Mouse (Mus musculus) heart, embryonic 15.5 days (tissue): ENCODE data around the gene Slc44a3. TPM values are rescaled to one million over a fixed set of nuclear protein-coding genes. Genes with fewer than 3 reads are reported as not detected.

ENCODE experiments used
- ATAC-seq: fragments of 200-750 bp; cut with Nextera tagmentation; replicated peaks from 2 replicates; pipeline ENCODE4 v1.8.0; 2017; ENCODE audit warnings: low read depth, moderate TSS enrichment; ENCODE audit not compliant: insufficient number of reproducible peaks, insufficient read depth, low FRiP score
- H3K27ac ChIP-seq: fragments of 300-500 bp; sonication (generic); 2 replicates; pipeline ENCODE4 v1.5.1; 2015; ENCODE audit warnings: mild to moderate bottlenecking, inconsistent platforms
- H3K27me3 ChIP-seq: fragments of 300-500 bp; sonication (generic); 2 replicates; pipeline ENCODE4 v1.6.1; 2015; ENCODE audit warnings: inconsistent platforms
- H3K36me3 ChIP-seq: fragments of 300-500 bp; sonication (generic); 2 replicates; pipeline ENCODE4 v1.6.1; 2015; ENCODE audit warnings: mild to moderate bottlenecking, inconsistent platforms
- H3K4me1 ChIP-seq: fragments of 300-500 bp; sonication (generic); replicated peaks from 2 replicates; pipeline ENCODE4 v1.6.1; 2015; ENCODE audit warnings: inconsistent platforms
- H3K4me2 ChIP-seq: fragments of 300-500 bp; sonication (generic); 2 replicates; pipeline ENCODE4 v1.6.1; 2015; ENCODE audit warnings: inconsistent platforms, mild to moderate bottlenecking, moderate library complexity
- H3K4me3 ChIP-seq: fragments of 300-500 bp; sonication (generic); 2 replicates; pipeline ENCODE4 v1.5.1; 2015; ENCODE audit warnings: mild to moderate bottlenecking, inconsistent platforms
- H3K9ac ChIP-seq: fragments of 300-500 bp; sonication (generic); 2 replicates; pipeline ENCODE4 v1.6.1; 2015; ENCODE audit warnings: mild to moderate bottlenecking, inconsistent platforms
- H3K9me3 ChIP-seq: fragments of 300-500 bp; sonication (generic); replicated peaks from 2 replicates; pipeline ENCODE4 v1.6.1; 2016; ENCODE audit warnings: inconsistent platforms
- WGBS: fragments of 180-500 bp; shearing (Covaris S2); methylation state at CpG from one replicate; pipeline ENCODE4 v1.1.7; 2015; ENCODE audit warnings: mixed read lengths; 5-methylcytosine and 5-hydroxymethylcytosine counted together
- polyA plus RNA-seq: library from polyadenylated mRNA; unstranded; fragments of >200 nt; fragmentation: Nextera tagmentation; extraction: Ambion mirVana; gene quantifications from 2 replicates; pipeline ENCODE4 v1.2.1, GENCODE M21; 2015

The Slc44a3 gene
- polyA plus RNA-seq, 1 experiment from 2014 or later, result 0.94 TPM

GRCm38 (mm10) chr3:121435296-121435695 lies 96.9 kb downstream of the Slc44a3 start:
- WGBS, result 59% methylated on average over 5 of the region's 5 CpGs
- H3K4me1 ChIP-seq, result peaks cover 91% of the 10 kb centered on the region

GRCm38 (mm10) chr3:121433968-121434533 lies 98.2 kb downstream of the Slc44a3 start:
- Histone ChIP-seq H3K27me3 (no peaks in the 10 kb centered on the region), H3K36me3 (no peaks in the 10 kb centered on the region), H3K4me2 (peak overlapping the region; percentile 26; the same call in 1 of the 2 replicates), H3K27ac (peak overlapping the region; percentile 59), H3K4me1 (peaks cover 91% of the 10 kb centered on the region), H3K4me3 (peak overlapping the region; percentile 2; the same call in 1 of the 2 replicates), H3K9me3 (no peaks in the 10 kb centered on the region), H3K9ac (no peak overlapping the region)
- 0 out of 2 replicates have a peak, but pooled peaks have one; percentile 28 for ATAC-seq
- WGBS, result 42% methylated on average over 8 of the region's 8 CpGs

More at GRCm38 (mm10) chr3:121435296-121435695, 96.9 kb downstream of the Slc44a3 start:
- no peaks in the 10 kb centered on the region for H3K9me3 ChIP-seq
- no peak overlapping the region for H3K4me2 ChIP-seq
- H3K27ac ChIP-seq, result peak overlapping the region; percentile 59; the same call in 1 of the 2 replicates
- H3K4me3 ChIP-seq, result no peak overlapping the region
- no peaks in the 10 kb centered on the region for H3K36me3 ChIP-seq
- H3K27me3 ChIP-seq, result no peaks in the 10 kb centered on the region
- H3K9ac ChIP-seq, result no peak overlapping the region
- ATAC-seq, result no peak

- Histone ChIP-seq H3K9ac (no peak overlapping the region), H3K9me3 (no peaks in the 10 kb centered on the region), H3K36me3 (no peaks in the 10 kb centered on the region), H3K27ac (peak overlapping the region; percentile 59), H3K4me2 (0 out of 2 replicates have a peak overlapping the region, but pooled peaks have one; percentile 26), H3K27me3 (no peaks in the 10 kb centered on the region), H3K4me3 (no peak overlapping the region), H3K4me1 (peaks cover 91% of the 10 kb centered on the region)
- ATAC-seq, result no peak
- WGBS, result 64% methylated on average over 6 of the region's 6 CpGs
These were observed 98.8 kb downstream of the Slc44a3 start for GRCm38 (mm10) chr3:121433359-121433758.

GRCm38 (mm10) chr3:121430289-121430936 lies 101.8 kb downstream of the Slc44a3 start:
- H3K9ac ChIP-seq, result no peak overlapping the region
- peak overlapping the region; percentile 56 for H3K27ac ChIP-seq
- H3K36me3 ChIP-seq, result no peaks in the 10 kb centered on the region
- no peaks in the 10 kb centered on the region for H3K27me3 ChIP-seq
- 43% methylated on average over 7 of the region's 7 CpGs for WGBS
- no peak for ATAC-seq
- H3K4me1 ChIP-seq, result peaks cover 69% of the 10 kb centered on the region
- H3K4me3 ChIP-seq, result no peak overlapping the region
- H3K9me3 ChIP-seq, result no peaks in the 10 kb centered on the region
- peak overlapping the region; percentile 86 for H3K4me2 ChIP-seq

- WGBS, result 47% methylated on average over 3 of the region's 3 CpGs
- Histone ChIP-seq H3K4me2 (peak overlapping the region; percentile 86), H3K9me3 (no peaks in the 10 kb centered on the region), H3K36me3 (no peaks in the 10 kb centered on the region), H3K27me3 (no peaks in the 10 kb centered on the region), H3K4me1 (peaks cover 63% of the 10 kb centered on the region), H3K4me3 (peak overlapping the region; percentile 94), H3K27ac (peak overlapping the region; percentile 17; the same call in 1 of the 2 replicates), H3K9ac (no peak overlapping the region)
- no peak for ATAC-seq
These were observed 102.7 kb downstream of the Slc44a3 start for GRCm38 (mm10) chr3:121429469-121429868.

GRCm38 (mm10) chr3:121428696-121429259 lies 103.4 kb downstream of the Slc44a3 start:
- no peak for ATAC-seq
- no peaks in the 10 kb centered on the region for H3K9me3 ChIP-seq
- WGBS, result 42% methylated on average over 11 of the region's 11 CpGs
- peak overlapping the region; percentile 94 for H3K4me3 ChIP-seq
- peaks cover 56% of the 10 kb centered on the region for H3K4me1 ChIP-seq
- peak overlapping the region; percentile 99 for H3K27ac ChIP-seq
- H3K9ac ChIP-seq, result peak overlapping the region; percentile 99; the same call in 1 of the 2 replicates
- H3K27me3 ChIP-seq, result no peaks in the 10 kb centered on the region
- peak overlapping the region; percentile 86 for H3K4me2 ChIP-seq
- H3K36me3 ChIP-seq, result no peaks in the 10 kb centered on the region

- no peak for ATAC-seq
- H3K9me3 ChIP-seq, result no peaks in the 10 kb centered on the region
- peak overlapping the region; percentile 99 for H3K9ac ChIP-seq
- 6% methylated on average over 8 of the region's 8 CpGs for WGBS
- H3K27me3 ChIP-seq, result no peaks in the 10 kb centered on the region
- peak overlapping the region; percentile 94 for H3K4me3 ChIP-seq
- H3K36me3 ChIP-seq, result no peaks in the 10 kb centered on the region
- H3K4me1 ChIP-seq, result peaks cover 51% of the 10 kb centered on the region
- H3K27ac ChIP-seq, result peak overlapping the region; percentile 99
- H3K4me2 ChIP-seq, result peak overlapping the region; percentile 86
These were observed 104.0 kb downstream of the Slc44a3 start for GRCm38 (mm10) chr3:121428230-121428629.

- Histone ChIP-seq H3K27me3 (no peaks in the 10 kb centered on the region), H3K27ac (peak overlapping the region; percentile 99), H3K4me2 (peak overlapping the region; percentile 86), H3K4me1 (peaks cover 44% of the 10 kb centered on the region), H3K36me3 (no peaks in the 10 kb centered on the region), H3K9ac (peak overlapping the region; percentile 99), H3K9me3 (no peaks in the 10 kb centered on the region), H3K4me3 (peak overlapping the region; percentile 94)
- WGBS, result under 1% methylated on average over 13 of the region's 13 CpGs
- ATAC-seq, result peak; percentile 62
These were observed 104.7 kb downstream of the Slc44a3 start for GRCm38 (mm10) chr3:121427520-121427908.

- WGBS, result under 1% methylated on average over 83 of the region's 93 CpGs
- H3K36me3 ChIP-seq, result no peaks in the 10 kb centered on the region
- H3K4me3 ChIP-seq, result peak overlapping the region; percentile 94
- peak overlapping the region; percentile 99 for H3K27ac ChIP-seq
- ATAC-seq, result peak; percentile 80
- no peaks in the 10 kb centered on the region for H3K27me3 ChIP-seq
- H3K9me3 ChIP-seq, result no peaks in the 10 kb centered on the region
- peak overlapping the region; percentile 86 for H3K4me2 ChIP-seq
- H3K9ac ChIP-seq, result peak overlapping the region; percentile 99
- peaks cover 37% of the 10 kb centered on the region for H3K4me1 ChIP-seq
These were observed 105.3 kb downstream of the Slc44a3 start for GRCm38 (mm10) chr3:121426621-121427519.

- Histone ChIP-seq H3K4me2 (peak within 1 kb of the TSS; percentile 86), H3K4me1 (peaks cover 36% of the 10 kb centered on the region), H3K27me3 (no peaks in the 10 kb centered on the region), H3K4me3 (peak within 1 kb of the TSS; percentile 94), H3K36me3 (no peaks in the 10 kb centered on the region), H3K9me3 (no peaks in the 10 kb centered on the region), H3K9ac (peak within 1 kb of the TSS; percentile 99), H3K27ac (peak within 1 kb of the TSS; percentile 99)
- peak; percentile 90 for ATAC-seq
- WGBS, result under 1% methylated on average over 53 of the region's 66 CpGs
These were observed 106.2 kb downstream of the Slc44a3 start, which contains the start of gene Cnn3 for GRCm38 (mm10) chr3:121425861-121426620. Gene Cnn3, plus strand, starts transcription at chr3:121426497.
